Mouse (Mus musculus) forelimb bud, embryonic 11.5 days (tissue): ENCODE data around the gene Fam234b.

ENCODE experiments used
- DNase-seq: peaks from one replicate; pipeline ENCODE4 v3.0.0-alpha.2; 2012; ENCODE audit warnings: low read depth, low spot score

Gene Fam234b

GRCm38 (mm10) chr6:135197921-135198532, at the start of gene Fam234b, which contains the start of gene Hebp1:
TSS of gene Fam234b (plus strand) at chr6:135197977.
TSS of gene Hebp1 (minus strand) at chr6:135198022.
- DNase-seq: peak; percentile 64

DNA sequence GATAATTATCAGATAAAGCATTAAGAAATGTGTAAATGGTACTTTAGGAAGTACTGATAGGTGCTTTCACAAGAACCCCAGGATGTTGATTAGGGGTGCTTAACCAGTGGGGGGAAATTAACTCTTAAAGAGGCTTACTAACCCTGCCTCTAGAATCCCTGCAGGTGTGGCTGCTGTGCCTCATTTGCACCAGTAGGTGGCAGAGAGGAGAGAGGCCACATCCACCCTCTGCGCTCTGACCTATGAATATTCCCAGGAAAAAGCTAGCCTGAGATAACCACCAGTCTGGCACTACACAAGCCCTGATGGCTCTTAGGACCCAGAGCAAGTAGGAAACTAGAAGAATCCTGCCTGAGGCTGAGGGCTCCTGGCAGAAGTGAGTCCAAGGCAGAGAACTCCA, 49.3 kb upstream of the Fam234b start:
- no peak for DNase-seq

GRCm38 (mm10) chr6:135149175-135149574, 48.6 kb upstream of the Fam234b start:
- DNase-seq: no peak

GRCm38 (mm10) chr6:135149722-135150121, 48.1 kb upstream of the Fam234b start:
- DNase-seq: no peak

- DNase-seq: no peak
Measured at GRCm38 (mm10) chr6:135150311-135150710, 47.5 kb upstream of the Fam234b start.

- DNase-seq: no peak
Measured at GRCm38 (mm10) chr6:135153719-135154118, 44.1 kb upstream of the Fam234b start.

DNA sequence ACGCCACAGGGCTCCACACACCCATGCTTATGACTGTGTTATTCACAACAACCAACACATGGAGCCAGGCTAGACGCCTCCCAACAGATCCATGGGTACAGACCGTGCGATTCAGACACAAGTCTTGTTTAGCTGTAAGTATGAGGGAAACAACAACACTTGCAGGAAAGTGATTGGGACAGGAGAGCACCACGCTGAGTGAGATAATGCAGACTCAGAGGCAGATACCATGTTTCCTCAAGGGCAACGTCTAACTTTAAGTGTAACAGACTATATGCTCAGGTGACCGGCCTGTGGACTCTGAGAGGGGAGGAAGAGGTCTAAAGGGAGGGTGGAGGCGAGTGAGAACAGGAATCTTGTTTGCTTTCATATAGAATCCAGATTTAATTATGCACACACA, 41.2 kb upstream of the Fam234b start:
- no peak for DNase-seq

GRCm38 (mm10) chr6:135157496-135157895, 40.3 kb upstream of the Fam234b start:
- DNase-seq: no peak

DNA sequence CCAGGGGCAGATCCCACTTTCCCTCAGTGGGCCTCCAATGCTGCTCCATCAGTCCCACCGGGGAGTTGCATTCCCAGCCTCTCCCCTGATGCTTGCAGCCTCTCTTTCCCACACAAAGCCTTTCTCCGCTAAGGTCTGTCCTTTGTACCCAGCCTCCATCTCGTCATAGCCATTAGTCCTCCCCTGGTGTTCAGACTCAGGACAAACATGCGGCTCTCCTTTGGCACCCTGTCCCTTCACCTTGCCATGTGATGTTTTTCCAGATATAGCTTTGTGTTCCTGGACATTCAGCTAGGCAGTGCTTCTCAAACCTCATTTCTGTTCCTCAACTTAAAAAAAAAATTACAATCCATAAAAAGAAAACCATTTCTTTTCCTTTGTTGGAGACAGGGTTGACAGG, 39.3 kb upstream of the Fam234b start:
- no peak for DNase-seq

DNA sequence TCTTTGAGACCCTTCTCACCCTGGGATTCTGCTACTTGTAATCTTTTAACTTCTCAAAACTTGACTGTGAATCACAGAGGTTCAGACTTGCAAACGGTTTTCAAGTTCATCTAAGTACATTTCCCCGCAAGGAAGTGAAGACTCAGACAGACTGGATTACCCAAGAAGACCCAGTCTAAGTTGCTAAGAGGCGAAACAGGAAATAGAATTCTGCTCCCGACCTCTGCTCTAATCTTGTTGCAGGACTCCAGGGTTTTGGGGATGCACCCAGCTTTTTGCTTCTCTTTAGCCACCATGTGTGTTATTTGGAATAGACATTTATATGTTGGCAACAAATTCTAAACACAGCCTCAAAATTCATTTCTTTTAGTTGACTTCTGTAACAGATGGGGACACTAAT, 36.4 kb upstream of the Fam234b start:
- no peak for DNase-seq

- no peak for DNase-seq
Measured at GRCm38 (mm10) chr6:135162311-135162710, 35.5 kb upstream of the Fam234b start.

- DNase-seq: no peak
Measured at GRCm38 (mm10) chr6:135162861-135163260, 34.9 kb upstream of the Fam234b start.

DNA sequence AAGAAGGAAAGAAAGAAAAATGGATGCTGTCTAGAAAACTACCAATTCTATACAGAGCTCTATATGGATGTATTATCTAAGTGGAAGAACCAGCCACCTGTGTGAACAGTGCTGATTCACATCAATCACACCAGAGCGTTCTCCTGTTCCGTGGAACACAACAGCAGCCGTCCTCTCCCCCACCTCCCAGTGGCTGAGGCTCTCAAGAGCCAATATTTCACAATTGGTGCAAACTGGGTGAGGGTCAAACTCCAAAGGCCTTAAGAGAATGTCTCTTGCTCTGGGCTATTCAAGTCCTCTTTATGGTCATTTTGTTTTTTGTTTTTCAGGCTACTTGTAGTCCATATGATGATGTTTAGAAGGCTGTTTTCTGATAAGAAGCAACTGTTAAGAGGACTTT, 32.6 kb upstream of the Fam234b start:
- no peak for DNase-seq

GRCm38 (mm10) chr6:135165706-135166105, 32.1 kb upstream of the Fam234b start:
- no peak for DNase-seq

DNA sequence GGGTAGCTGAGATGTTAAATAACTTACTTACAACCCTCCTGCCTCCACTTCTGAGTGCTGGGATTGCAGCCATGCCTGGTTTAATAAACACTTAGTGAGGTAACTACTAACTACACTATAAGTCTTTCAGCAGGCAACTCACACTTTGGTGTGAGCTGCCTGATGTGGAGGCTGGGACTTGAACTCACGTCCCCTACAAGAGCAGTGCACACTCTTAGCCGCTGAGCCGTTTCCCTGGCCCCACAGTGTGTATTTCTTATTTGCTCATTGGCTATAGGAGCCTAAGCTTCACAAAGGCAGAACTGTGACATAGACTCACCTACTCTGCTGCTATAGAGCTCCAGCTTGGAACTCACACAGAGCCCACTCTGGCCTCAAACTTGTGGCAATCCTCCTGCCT, 31.5 kb upstream of the Fam234b start:
- DNase-seq: no peak

GRCm38 (mm10) chr6:135166712-135167111, 31.1 kb upstream of the Fam234b start:
- DNase-seq: no peak

DNA sequence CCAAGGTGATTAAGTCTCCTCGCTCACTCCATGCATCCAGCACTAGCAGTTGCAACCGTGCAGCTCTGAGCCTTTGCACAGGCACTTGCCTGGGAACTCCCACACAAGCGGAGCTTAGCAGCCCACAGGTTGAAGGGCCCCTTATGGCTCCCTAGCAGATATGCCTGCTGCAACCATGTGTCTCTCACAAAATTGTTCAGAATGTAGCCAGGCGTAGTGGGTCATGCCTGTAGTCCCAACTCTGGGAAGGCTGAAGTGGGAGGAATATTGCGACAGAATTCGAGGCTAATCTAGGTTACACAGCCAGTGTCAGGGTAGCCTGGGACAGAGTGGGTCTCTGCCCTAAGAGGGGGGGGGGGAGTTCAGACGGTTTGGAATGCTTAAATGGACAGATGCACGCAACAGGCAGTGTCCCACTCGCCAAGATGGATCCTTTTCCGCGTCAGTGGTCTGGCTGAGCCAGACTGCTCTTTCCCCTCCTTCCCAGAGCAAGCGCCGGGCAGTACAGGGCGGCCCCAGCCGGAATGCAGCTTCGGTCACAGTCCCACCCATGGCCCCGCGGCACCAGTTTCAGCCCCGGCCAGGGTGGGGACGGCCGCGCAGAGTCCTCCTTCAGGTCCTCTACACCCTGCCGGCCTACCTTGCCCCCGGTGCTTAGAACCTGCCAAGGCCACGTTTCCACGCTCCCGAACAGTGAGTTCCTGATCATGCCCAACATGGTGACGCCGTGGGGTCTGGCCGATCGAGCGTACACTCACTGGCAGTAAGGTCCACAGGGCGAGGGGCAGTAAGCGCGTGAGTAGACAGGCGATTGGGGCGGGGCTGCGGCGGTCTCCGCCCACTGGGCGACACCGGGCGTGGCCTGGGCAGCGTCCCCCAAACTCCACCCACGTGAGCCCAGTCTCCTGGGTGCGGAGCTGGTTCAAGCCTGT, 30.1 kb upstream of the Fam234b start:
- peak; percentile 69 for DNase-seq

- no peak for DNase-seq
Measured at GRCm38 (mm10) chr6:135168471-135168870, 29.3 kb upstream of the Fam234b start.

DNA sequence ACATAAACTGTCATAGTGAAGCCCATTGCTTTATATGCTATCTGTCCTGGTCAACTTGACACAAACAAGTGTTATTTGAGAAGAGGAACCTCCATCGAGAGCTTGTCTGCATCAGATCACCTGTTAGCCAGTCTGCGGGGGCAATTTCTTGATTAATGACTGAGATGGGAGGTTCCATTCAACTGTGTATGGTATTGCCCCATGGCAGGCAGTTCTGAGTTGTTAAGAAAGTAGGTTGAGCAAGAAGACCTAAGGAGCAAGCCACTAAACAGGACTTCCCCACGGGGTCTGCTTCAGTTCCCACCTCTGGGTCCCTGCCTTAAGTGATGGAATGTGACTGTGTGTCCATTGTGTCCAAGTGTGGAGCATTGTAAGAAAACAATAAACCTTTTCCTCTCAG, 28.5 kb upstream of the Fam234b start:
- no peak for DNase-seq

DNA sequence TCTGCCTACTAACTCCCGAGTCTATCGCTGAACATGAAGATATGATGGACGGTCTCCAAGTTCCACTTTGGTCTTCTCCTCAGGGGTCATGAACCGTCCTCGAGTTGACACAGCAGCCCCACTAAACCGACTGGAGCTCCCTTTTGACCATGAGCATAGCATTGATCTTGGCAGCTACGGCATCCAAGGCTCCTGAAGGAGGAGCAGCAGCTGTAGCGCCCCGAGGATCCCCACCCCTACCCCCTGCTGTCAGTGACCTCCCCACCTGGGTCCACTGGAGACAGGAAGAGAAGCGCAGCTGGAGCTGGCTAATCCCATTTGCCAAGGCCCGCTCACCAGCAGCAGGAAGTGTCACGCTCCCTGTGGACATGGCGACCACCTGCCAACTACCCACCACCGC, 26.0 kb upstream of the Fam234b start:
- DNase-seq: no peak

GRCm38 (mm10) chr6:135175014-135175413, 22.8 kb upstream of the Fam234b start:
- no peak for DNase-seq

DNA sequence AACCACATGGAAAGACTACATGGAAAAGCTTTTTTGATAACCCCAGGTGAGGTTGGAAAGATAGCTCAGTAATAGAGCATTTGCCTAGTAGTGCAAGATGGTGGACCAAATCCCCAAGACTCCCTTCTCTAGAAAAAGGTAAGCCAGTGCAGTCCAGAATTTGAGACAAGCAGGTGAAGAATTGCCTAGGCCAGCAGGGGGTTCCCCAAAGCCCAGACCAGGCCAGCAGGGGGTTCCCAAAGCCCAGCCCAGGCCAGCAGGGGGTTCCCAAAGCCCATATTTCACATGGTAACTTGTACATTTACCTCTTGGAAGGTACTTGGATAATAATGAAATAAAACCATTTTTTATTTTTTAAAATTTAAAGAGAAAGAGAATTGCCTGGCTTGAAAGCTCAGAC, 20.5 kb upstream of the Fam234b start:
- no peak for DNase-seq

DNA sequence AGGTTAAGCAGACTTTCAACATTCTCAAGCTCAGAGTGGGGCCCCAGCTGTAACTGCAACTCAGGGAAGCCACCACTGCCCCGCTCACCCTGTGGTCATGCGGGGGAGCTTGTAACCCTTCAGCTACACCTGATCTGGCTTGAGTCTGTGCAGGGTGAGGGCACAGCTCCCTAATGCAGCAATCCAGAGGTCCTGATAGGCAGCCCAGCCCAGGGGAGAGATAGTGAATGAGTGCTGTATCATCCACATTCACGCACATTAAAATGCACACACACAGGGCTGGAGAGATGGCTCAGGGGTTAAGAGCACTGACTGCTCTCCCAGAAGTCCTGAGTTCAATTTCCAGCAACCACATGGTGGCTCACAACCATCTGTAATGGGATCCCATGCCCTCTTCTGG, 19.2 kb upstream of the Fam234b start:
- DNase-seq: no peak
